Mouse (Mus musculus) activated CD4-positive, CD25-positive, alpha-beta regulatory T cell, adult 4 months (primary cell): Measurements from ENCODE around the gene Olfm2. TPM values are rescaled to one million over a fixed set of nuclear protein-coding genes. Genes with fewer than 3 reads are reported as not detected.

Experiments
- ATAC-seq: one replicate; pipeline ENCODE4 v1.8.0; 2017
- polyA plus RNA-seq, 2 experiments: library from polyadenylated mRNA; unstranded; fragments of 100-300 nt; shearing (Covaris generic); gene quantifications; one replicate each; pipeline ENCODE4 v1.2.1; 2017

The Olfm2 gene
- under 1 TPM in 1 of 2 experiments, not detected in 1; 0.25 TPM for polyA plus RNA-seq

- ATAC-seq = no peak
Observed at GRCm38 (mm10) chr9:20746017-20746660, at the start of gene Olfm2. Gene Olfm2 (minus strand): TSS chr9:20746349.

GRCm38 (mm10) chr9:20794108-20794806, 48.1 kb upstream of the Olfm2 start:
- ATAC-seq = no peak

- ATAC-seq = no peak
Observed at GRCm38 (mm10) chr9:20790345-20790744, 44.2 kb upstream of the Olfm2 start.

GRCm38 (mm10) chr9:20789651-20790050, 43.5 kb upstream of the Olfm2 start:
- ATAC-seq = no peak

- ATAC-seq = no peak
Observed at GRCm38 (mm10) chr9:20787992-20788391, 41.8 kb upstream of the Olfm2 start.

DNA sequence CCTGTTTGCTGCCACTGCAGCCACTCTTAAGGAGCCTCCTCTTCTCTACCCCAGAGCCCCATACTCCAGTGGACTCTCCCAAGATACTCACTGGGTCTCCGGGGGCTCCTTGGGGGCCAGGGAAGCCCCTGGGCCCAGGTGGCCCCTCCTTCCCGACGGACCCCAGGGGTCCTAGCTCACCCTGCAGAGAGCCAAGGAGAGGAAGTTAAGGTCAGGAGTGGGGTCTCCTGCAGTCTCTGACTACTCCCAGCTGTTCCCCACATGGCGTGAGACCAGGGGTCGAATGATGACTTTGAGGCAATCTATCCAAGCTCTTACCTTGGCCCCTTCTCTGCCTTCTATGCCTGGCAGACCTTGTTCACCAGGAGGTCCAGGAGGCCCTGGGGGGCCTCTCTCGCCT, 38.9 kb upstream of the Olfm2 start:
- ATAC-seq = no peak

- no peak for ATAC-seq
Observed at GRCm38 (mm10) chr9:20781286-20781685, 35.1 kb upstream of the Olfm2 start.

DNA sequence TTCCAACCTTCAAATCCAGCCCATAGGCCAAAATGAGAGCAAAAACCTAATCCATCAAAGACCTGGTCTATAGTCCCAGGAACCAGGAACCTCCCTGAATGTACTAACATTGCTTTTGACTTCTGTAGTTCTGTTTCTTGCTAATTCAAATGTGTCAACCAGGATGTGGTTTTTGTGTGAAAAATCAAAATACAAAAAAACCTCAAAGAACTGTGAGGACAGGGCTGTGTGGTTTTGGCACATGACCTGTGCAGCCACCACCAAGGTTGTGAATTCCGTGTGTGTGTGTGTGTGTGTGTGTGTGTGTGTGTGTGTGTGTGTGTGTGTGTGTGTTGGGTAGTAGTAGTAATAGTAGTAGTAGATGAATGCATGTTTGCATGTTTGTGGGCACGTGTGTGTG, 19.1 kb upstream of the Olfm2 start:
- peak; percentile 80 for ATAC-seq

DNA sequence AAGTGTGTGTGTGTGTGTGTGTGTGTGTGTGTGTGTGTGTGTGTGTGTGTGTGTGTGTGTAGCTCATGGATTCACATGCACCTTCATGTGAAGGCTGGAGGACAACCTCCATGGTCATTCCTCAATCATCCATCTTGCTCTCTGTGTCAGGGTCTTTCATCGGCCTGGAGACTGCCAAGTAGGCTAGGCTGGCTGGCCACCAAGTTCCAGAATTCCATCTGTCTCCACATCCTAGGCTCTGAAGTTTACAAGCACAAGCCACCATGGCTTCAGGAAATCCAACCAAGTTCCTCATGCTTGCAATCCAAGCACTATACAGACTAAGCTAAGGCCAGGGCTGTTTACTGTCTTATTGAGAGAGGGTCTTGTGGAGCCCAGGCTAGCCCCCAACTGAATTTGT, 16.9 kb upstream of the Olfm2 start:
- ATAC-seq = no peak

GRCm38 (mm10) chr9:20762197-20762961, 16.2 kb upstream of the Olfm2 start:
- no peak for ATAC-seq

DNA sequence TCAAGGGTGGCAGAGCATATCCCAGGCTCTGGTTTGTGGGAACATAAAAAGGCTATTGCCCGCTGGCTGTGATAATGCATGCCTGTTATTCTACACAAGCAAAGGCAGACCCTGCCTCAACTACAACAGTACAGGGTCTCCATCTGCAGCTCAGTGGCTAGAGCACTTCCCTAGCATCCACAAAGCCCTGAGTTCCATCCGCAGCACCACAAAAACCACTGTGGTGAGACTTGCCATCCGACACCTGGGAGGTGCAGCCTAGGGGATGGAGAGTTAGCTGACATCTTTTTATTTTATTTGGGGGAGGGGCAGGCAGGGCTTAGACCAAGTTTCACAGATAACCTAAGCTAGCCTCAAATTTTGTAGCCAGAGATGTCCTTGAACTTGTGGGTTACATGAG, 15.2 kb upstream of the Olfm2 start:
- ATAC-seq = no peak

DNA sequence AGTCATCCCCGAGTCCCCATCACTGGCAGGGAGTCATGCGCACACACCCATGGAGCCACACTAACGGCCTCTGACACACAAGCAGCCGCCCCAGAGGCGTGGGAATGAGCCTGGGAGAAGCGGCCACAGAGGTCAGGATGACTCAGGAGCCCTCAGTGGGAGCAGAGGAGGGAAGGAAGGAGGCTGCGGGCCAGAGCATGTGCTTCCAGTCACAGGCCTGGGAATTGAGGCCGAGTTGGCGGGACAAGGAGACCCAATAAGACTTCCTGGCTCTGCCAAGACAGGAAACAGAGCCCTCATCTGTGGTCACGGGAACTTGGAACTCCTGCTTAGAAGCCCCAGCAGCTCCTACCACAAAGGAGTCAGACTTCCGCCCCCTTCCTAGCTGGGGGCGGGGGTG, 14.7 kb upstream of the Olfm2 start:
- no peak for ATAC-seq

DNA sequence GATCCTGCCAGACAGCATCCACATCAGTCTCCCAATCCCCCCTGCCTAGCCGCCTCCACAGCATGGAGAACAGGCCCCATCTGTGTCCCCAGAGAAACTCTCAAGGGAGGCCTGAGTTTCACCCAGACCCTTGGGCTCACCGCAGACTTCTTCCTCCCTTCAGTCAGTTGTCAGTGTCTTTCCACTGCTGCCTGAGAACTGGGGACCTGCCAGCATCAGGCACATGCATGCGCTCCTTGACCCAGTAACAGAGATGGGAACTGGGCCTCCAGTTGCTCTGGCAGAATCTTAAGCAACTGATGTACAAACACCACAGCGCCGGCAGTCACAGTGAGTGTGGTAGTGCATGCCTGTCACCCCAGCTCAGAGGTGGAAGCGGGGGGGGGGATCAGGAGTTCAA, 12.7 kb upstream of the Olfm2 start:
- ATAC-seq = no peak

DNA sequence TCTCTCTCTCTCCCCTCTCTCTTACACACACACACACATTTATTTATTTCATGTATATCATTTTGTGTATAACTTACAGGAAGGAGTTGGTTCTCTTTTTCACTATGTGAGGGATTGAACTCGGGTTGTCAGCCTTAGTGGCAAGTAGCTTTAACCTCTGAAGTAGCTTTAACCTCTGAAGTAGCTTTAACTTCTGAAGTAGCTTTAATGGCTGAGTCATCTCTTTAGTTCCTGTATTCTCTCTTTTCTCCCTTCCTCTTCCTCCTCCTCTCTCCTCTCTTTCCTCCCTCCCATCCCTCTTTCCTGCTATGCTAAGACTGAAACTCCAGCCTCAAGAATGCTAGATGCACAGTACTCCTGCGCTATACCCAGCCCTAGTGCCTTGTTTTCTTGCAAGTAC, 12.1 kb upstream of the Olfm2 start:
- no peak for ATAC-seq

- ATAC-seq = peak; percentile 54
Observed at GRCm38 (mm10) chr9:20757087-20757955, 11.2 kb upstream of the Olfm2 start.

DNA sequence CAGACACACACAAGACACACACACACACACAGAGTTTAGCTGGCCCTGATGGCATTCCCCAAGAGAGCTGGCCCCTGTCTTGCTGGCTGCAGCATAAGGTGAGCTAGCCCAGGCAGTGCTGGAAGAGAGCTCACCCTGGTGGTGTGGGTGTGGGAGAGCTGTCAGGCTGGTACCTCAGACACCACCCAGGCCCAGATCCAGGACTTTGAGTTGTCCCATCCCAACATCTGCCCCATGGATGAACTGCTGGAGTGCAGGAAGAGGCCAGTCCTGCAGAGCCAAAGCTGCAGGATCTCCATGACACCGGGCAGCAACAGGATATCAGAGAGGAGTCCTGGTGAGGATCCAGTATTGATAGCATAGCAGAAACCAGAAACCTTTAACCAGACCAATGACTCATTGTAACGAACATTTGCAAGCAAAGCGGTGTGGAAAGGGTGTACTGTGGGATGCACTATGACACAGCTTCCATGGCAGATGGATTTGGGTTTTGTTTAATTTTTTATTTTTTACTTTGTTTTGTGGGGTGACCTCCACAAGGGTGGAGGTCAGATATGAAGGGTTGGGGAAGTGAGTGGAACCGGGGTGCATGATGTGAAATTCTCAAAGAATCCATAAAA, 10.0 kb upstream of the Olfm2 start:
- ATAC-seq = no peak

DNA sequence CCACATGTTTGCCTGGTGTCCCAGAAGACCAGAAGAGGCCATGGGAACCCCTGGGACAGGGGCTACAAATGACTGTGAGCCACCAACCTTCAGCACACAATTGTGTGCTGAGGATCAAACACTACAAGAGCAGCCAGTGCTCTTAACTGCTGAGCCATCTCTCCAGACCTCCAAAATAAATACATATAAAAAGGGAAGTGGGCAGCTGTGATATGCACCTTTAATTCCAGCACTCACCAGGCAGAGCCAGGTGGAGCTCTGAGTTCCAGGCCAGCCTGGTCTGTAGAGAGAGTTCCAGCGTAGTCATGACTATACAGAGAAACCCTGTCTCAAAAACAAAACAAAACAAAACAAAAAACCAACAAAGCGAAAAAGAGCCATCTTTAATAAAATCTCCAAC, 8.2 kb upstream of the Olfm2 start:
- ATAC-seq = no peak

- ATAC-seq = no peak
Observed at GRCm38 (mm10) chr9:20751477-20752029, 5.4 kb upstream of the Olfm2 start.

DNA sequence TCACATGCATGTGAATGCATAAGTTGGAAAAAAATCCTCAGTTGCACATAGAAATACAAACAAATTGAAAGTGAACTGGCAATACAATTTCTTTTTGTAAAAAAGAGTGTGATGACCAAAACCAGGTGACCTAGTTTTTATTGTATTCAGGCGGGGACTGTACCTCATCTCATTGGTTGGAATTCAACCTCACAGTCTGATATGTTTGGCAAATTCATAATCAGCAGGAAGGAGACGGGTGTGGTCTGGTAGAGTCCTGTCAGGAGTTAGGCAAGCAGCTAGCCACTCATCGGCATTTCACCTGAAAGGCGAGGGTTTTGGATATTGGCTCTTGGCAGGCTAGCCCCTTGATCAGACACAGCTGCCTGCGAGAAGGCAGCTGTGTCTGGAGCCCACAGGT, 3.1 kb upstream of the Olfm2 start:
- ATAC-seq = no peak

- no peak for ATAC-seq
Observed at GRCm38 (mm10) chr9:20748540-20748939, 2.4 kb upstream of the Olfm2 start.

DNA sequence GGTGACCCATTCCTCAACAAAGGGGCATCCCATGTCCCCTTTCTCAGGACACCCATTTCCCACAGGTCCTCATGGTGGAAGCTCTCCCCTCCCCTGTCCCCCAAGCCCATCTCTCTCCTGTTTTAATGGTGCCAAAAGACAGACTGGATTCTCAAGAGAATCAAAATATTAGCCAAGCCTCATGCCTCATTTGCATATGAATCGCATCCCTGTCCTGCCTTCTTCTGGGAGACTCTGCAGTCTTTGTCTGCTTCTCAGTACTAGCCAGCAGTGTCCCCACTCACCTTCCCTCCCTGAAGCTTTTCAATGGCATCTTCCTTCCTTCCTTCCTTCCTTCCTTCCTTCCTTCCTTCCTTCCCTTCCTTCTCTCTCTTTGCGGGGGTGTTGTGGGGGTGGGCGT, 1.5 kb upstream of the Olfm2 start:
- no peak for ATAC-seq
